Mouse (Mus musculus) lung, embryonic 16.5 days (tissue): ENCODE results near the gene Add3. TPM values are rescaled to one million over a fixed set of nuclear protein-coding genes. Genes with fewer than 3 reads are reported as not detected.

ENCODE experiments used
- ATAC-seq: fragments of 200-750 bp; cut with Nextera tagmentation; 2 replicates; pipeline ENCODE4 v1.8.0; 2017; ENCODE audit warnings: low read depth, mild to moderate bottlenecking, moderate library complexity
- H3K27ac ChIP-seq: fragments of 300-500 bp; sonication (generic); 2 replicates; pipeline ENCODE4 v1.5.1; 2014; ENCODE audit warnings: mild to moderate bottlenecking, control low read depth, low read length
- H3K27me3 ChIP-seq: fragments of 300-500 bp; sonication (generic); 2 replicates; pipeline ENCODE4 v1.6.1; 2014; ENCODE audit warnings: low read depth, low read length, mixed read lengths; ENCODE audit not compliant: control insufficient read depth, insufficient read depth
- H3K36me3 ChIP-seq: fragments of 300-500 bp; sonication (generic); 2 replicates; pipeline ENCODE4 v1.6.1; 2014; ENCODE audit warnings: low read length; ENCODE audit not compliant: control insufficient read depth, insufficient read depth
- H3K4me1 ChIP-seq: fragments of 300-500 bp; sonication (generic); replicated peaks from 2 replicates; pipeline ENCODE4 v1.6.1; 2014; ENCODE audit warnings: low read length, mixed read lengths; ENCODE audit not compliant: control insufficient read depth, insufficient read depth
- H3K4me2 ChIP-seq: fragments of 300-500 bp; sonication (generic); 2 replicates; pipeline ENCODE4 v1.6.1; 2014; ENCODE audit warnings: low read depth, low read length, control low read depth
- H3K4me3 ChIP-seq: fragments of 300-500 bp; sonication (generic); 2 replicates; pipeline ENCODE4 v1.5.1; 2014; ENCODE audit warnings: mild to moderate bottlenecking, low read length, control low read depth
- H3K9ac ChIP-seq: fragments of 300-500 bp; sonication (generic); 2 replicates; pipeline ENCODE4 v1.6.1; 2014; ENCODE audit warnings: low read length, control low read depth
- H3K9me3 ChIP-seq: fragments of 300-500 bp; sonication (generic); 2 replicates; pipeline ENCODE4 v1.6.1; 2016; ENCODE audit warnings: low read length; ENCODE audit not compliant: control insufficient read depth
- WGBS: fragments of 180-500 bp; shearing (Covaris S2); extraction: QIAGEN DNeasy Blood & Tissue Kit; methylation state at CpG from one replicate; pipeline ENCODE4 v1.1.7; 2014; 5-methylcytosine and 5-hydroxymethylcytosine counted together
- polyA plus RNA-seq: library from polyadenylated mRNA; unstranded; fragments of >200 nt; fragmentation: Nextera tagmentation; extraction: Ambion mirVana; gene quantifications from 2 replicates; pipeline ENCODE4 v1.2.1, GENCODE M21; 2015

The Add3 gene
- polyA plus RNA-seq, 1 experiment from 2014 or later: 101 TPM

- 76% methylated on average over 11 of the region's 11 CpGs for WGBS
- ATAC-seq: no peak
- H3K9ac ChIP-seq: no peak overlapping the region
Observed at GRCm38 (mm10) chr19:53230942-53231815, 90.9 kb downstream of the Add3 start.

GRCm38 (mm10) chr19:53233586-53233985 lies 93.3 kb downstream of the Add3 start:
- Histone ChIP-seq H3K4me3 (no peak overlapping the region), H3K36me3 (peaks cover 41% of the 10 kb centered on the region), H3K9ac (no peak overlapping the region), H3K27ac (no peak overlapping the region), H3K9me3 (no peaks in the 10 kb centered on the region), H3K27me3 (no peaks in the 10 kb centered on the region), H3K4me2 (no peak overlapping the region), H3K4me1 (no peaks in the 10 kb centered on the region)
- ATAC-seq: no peak
- 90% methylated on average over 7 of the region's 7 CpGs for WGBS

More at GRCm38 (mm10) chr19:53230942-53231815, 90.9 kb downstream of the Add3 start:
- Histone ChIP-seq H3K9me3 (no peaks in the 10 kb centered on the region), H3K27me3 (no peaks in the 10 kb centered on the region), H3K4me3 (no peak overlapping the region), H3K36me3 (peaks cover 40% of the 10 kb centered on the region), H3K27ac (no peak overlapping the region), H3K4me2 (no peak overlapping the region), H3K4me1 (no peaks in the 10 kb centered on the region)

- H3K36me3 ChIP-seq: peaks cover 49% of the 10 kb centered on the region
- H3K4me1 ChIP-seq: no peaks in the 10 kb centered on the region
- no peak overlapping the region for H3K4me2 ChIP-seq
- ATAC-seq: no peak
- H3K4me3 ChIP-seq: no peak overlapping the region
- 75% methylated on average over 6 of the region's 6 CpGs for WGBS
- no peak overlapping the region for H3K9ac ChIP-seq
- no peaks in the 10 kb centered on the region for H3K27me3 ChIP-seq
- no peak overlapping the region for H3K27ac ChIP-seq
- H3K9me3 ChIP-seq: no peaks in the 10 kb centered on the region
Observed at GRCm38 (mm10) chr19:53241806-53242205, 101.6 kb downstream of the Add3 start.

- Histone ChIP-seq H3K4me1 (0 out of 2 replicates have a peak, but pooled peaks cover 2% of the 10 kb centered on the region), H3K4me3 (no peak overlapping the region), H3K9ac (no peak overlapping the region), H3K36me3 (peaks cover 38% of the 10 kb centered on the region), H3K27me3 (no peaks in the 10 kb centered on the region), H3K9me3 (no peaks in the 10 kb centered on the region), H3K27ac (no peak overlapping the region), H3K4me2 (no peak overlapping the region)
- no peak for ATAC-seq
- WGBS: 81% methylated on average over 10 of the region's 10 CpGs
Observed at GRCm38 (mm10) chr19:53243956-53244355, 103.7 kb downstream of the Add3 start.

- no peak overlapping the region for H3K4me2 ChIP-seq
- no peak overlapping the region for H3K4me3 ChIP-seq
- H3K27ac ChIP-seq: no peak overlapping the region
- H3K4me1 ChIP-seq: 0 out of 2 replicates have a peak, but pooled peaks cover 2% of the 10 kb centered on the region
- no peak overlapping the region for H3K9ac ChIP-seq
- H3K9me3 ChIP-seq: no peaks in the 10 kb centered on the region
- H3K27me3 ChIP-seq: no peaks in the 10 kb centered on the region
- H3K36me3 ChIP-seq: peaks cover 14% of the 10 kb centered on the region
- WGBS: 67% methylated on average over 2 of the region's 2 CpGs
- no peak for ATAC-seq
Observed at GRCm38 (mm10) chr19:53247558-53247957, 107.3 kb downstream of the Add3 start.

GRCm38 (mm10) chr19:53248023-53248494 lies 107.8 kb downstream of the Add3 start:
- H3K4me1 ChIP-seq: 0 out of 2 replicates have a peak, but pooled peaks cover 2% of the 10 kb centered on the region
- no peak overlapping the region for H3K4me2 ChIP-seq
- H3K9ac ChIP-seq: peak overlapping the region; percentile 40; the same call in 1 of the 2 replicates
- H3K27ac ChIP-seq: no peak overlapping the region
- peaks cover 13% of the 10 kb centered on the region for H3K36me3 ChIP-seq
- H3K9me3 ChIP-seq: no peaks in the 10 kb centered on the region
- no peaks in the 10 kb centered on the region for H3K27me3 ChIP-seq
- no peak overlapping the region for H3K4me3 ChIP-seq
- 18% methylated on average over 11 of the region's 11 CpGs for whole genome bisulfite sequencing
- peak; percentile 63; the same call in 1 of the 2 replicates for ATAC-seq

GRCm38 (mm10) chr19:53251015-53251414 lies 110.8 kb downstream of the Add3 start:
- no peak overlapping the region for H3K27ac ChIP-seq
- no peak for ATAC-seq
- WGBS: 85% methylated on average over 7 of the region's 7 CpGs
- H3K36me3 ChIP-seq: peaks cover 6% of the 10 kb centered on the region; the same call in 1 of the 2 replicates
- H3K4me1 ChIP-seq: 0 out of 2 replicates have a peak, but pooled peaks cover 2% of the 10 kb centered on the region
- no peaks in the 10 kb centered on the region for H3K27me3 ChIP-seq
- no peaks in the 10 kb centered on the region for H3K9me3 ChIP-seq
- no peak overlapping the region for H3K4me3 ChIP-seq
- H3K9ac ChIP-seq: no peak overlapping the region
- H3K4me2 ChIP-seq: no peak overlapping the region

- Histone ChIP-seq H3K4me1 (0 out of 2 replicates have a peak, but pooled peaks cover 2% of the 10 kb centered on the region), H3K27me3 (no peaks in the 10 kb centered on the region), H3K4me2 (no peak overlapping the region), H3K4me3 (no peak overlapping the region), H3K27ac (no peak overlapping the region), H3K36me3 (peaks cover 2% of the 10 kb centered on the region; the same call in 1 of the 2 replicates), H3K9me3 (no peaks in the 10 kb centered on the region), H3K9ac (no peak overlapping the region)
- 88% methylated on average over 3 of the region's 3 CpGs for WGBS
- ATAC-seq: peak; percentile 51; the same call in 1 of the 2 replicates
Observed at GRCm38 (mm10) chr19:53251656-53252055, 111.4 kb downstream of the Add3 start.
